Mouse (Mus musculus) ES-E14 (cell line): ENCODE results near the gene Antxr1.

Experiments
- HCFC1 ChIP-seq: IDR thresholded peaks from 2 replicates; pipeline ENCODE4 v1.6.1; 2012; ENCODE audit warnings: low read length, inconsistent platforms, borderline replicate concordance; ENCODE audit not compliant: insufficient read depth
- MAFK ChIP-seq: IDR thresholded peaks from 2 replicates; pipeline ENCODE4 v1.6.1; 2014; ENCODE audit warnings: mild to moderate bottlenecking, low read depth, low read length, inconsistent platforms; ENCODE audit not compliant: insufficient read depth
- ZC3H11A ChIP-seq: IDR thresholded peaks from 2 replicates; pipeline ENCODE4 v1.6.1; 2012; ENCODE audit warnings: low read depth, mild to moderate bottlenecking, inconsistent platforms, low read length, borderline replicate concordance
- ZNF384 ChIP-seq: IDR thresholded peaks from 2 replicates; pipeline ENCODE4 v1.6.1; 2012; ENCODE audit warnings: low read depth, low read length, inconsistent platforms

DNA sequence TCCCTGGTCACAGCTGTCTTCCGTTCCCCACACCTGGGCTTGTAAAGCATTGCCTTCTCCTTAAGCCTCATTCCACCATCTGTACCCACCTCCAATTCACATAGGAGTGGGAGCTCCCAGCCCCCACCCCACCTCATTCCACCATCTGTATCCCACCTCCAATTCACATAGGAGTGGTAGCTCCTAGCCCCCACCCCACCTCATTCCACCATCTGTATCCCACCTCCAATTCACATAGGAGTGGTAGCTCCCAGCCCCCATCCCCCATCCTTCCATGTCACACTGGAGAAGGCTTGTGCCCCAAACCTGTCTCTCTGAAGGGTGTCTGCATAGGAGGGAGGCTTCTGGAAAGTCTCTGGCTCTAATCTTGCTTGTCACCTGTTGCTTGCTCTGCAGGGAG is 232.3 kb downstream of the Antxr1 start:
- TF ChIP-seq HCFC1, result no peak
- TF ChIP-seq ZC3H11A, result no peak
- TF ChIP-seq MAFK, result no peak
- no peak for TF ChIP-seq ZNF384
